Mouse (Mus musculus) embryonic fibroblast, embryonic 13.5 days (primary cell): ENCODE results near the gene 6330409D20Rik.

Experiments used
- CTCF ChIP-seq: IDR thresholded peaks from 2 replicates; pipeline ENCODE4 v1.5.1; 2011; ENCODE audit warnings: mild to moderate bottlenecking, control low read depth, low read length, moderate library complexity, borderline replicate concordance; ENCODE audit not compliant: insufficient read depth
- POLR2A ChIP-seq: IDR thresholded peaks from 2 replicates; pipeline ENCODE4 v1.6.1; 2011; ENCODE audit warnings: low read depth, mild to moderate bottlenecking, control low read depth, low read length, moderate library complexity

DNA sequence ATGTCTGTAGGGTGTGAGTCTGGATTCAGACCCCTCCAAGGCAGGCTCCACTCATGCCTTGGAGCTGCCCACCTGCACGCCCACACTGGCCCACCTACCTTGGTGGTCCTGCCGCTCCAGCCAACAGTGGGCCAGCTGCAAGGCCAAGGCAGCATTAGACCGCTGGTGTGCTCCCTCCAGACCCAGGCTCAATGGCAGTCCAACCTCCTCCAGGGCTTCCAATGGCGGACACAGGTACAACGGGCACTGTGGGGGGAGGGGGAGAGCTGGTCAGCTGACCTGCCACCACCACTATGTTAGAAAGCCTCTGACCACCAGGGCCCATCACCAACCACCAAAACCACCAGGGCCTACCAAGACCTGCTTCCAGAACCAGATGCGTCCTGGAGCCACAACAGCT is 54.2 kb downstream of the 6330409D20Rik start:
- no peak for TF ChIP-seq CTCF
- no peak for TF ChIP-seq POLR2A
